Mouse (Mus musculus) lung, adult 2 months (tissue): ENCODE results near the gene Cnbd2.

Experiments
- CTCF ChIP-seq: fragments of 200-500 bp; IDR thresholded peaks from 2 replicates; pipeline ENCODE4 v1.5.1; 2011; ENCODE audit warnings: mild to moderate bottlenecking, low read length, control low read depth; ENCODE audit not compliant: insufficient read depth
- POLR2A ChIP-seq: fragments of 200-500 bp; IDR thresholded peaks from 2 replicates; pipeline ENCODE4 v1.6.1; 2011; ENCODE audit warnings: low read depth, mild to moderate bottlenecking, control low read depth, low read length, borderline replicate concordance; ENCODE audit errors: extremely low read depth

- TF ChIP-seq CTCF (no peak), POLR2A (no peak)
Observed at GRCm38 (mm10) chr2:156417194-156417593, 105.1 kb downstream of the Cnbd2 start.
